Mouse (Mus musculus): ENCODE measurements around the gene Sp140. TPM values are rescaled to one million over a fixed set of nuclear protein-coding genes. Genes with fewer than 3 reads are reported as not detected.
"Not testable (repeated sequence)": the region's sequence is repeated elsewhere in the genome, so short reads cannot be mapped to it uniquely, and the experiment has no call there.

Gene Sp140
- 5.9 and 7.1 TPM in 2 replicates for polyA plus RNA-seq (2011; ENCODE audit: insufficient read depth, insufficient read length, low read depth, missing spikeins)

DNA sequence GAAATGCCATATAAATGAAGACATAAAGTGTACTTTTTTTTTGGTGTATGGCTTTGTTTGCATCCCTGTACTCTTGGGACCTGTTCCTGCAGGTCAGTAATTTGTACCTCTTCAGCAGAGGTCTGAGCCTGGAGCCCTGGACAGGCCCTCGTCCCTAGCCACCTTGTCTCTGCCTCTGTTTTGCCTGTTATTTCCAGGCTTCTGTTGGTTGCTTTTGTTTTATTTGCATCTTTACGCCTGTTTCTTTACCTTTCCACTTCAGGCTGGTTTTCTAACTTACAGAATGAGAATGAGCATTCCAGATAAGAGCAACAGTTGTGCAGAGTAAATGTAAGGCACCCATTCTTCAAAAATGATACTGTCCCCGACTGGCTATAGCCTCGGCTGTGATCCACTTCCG lies at the start of gene Sp140:
Gene Sp140 (plus strand): TSS at position 301 of the 400 bp plus-strand sequence.
- not testable (repeated sequence) for H3K27ac ChIP-seq (ENCODE audit: insufficient read depth, low read length); H3K9me3 ChIP-seq (replicated peaks; ENCODE audit: control insufficient read depth, insufficient read depth, low read length, poor library complexity, severe bottlenecking); H3K36me3 ChIP-seq (ENCODE audit: control insufficient read depth, insufficient read depth, low read length, poor library complexity, severe bottlenecking); H3K27me3 ChIP-seq (ENCODE audit: control insufficient read depth, insufficient read depth, low read length, poor library complexity, severe bottlenecking); H3K4me3 ChIP-seq (ENCODE audit: low read depth, low read length); H3K4me1 ChIP-seq (ENCODE audit: control insufficient read depth, insufficient read depth, low read length); H3K9ac ChIP-seq (ENCODE audit: low read depth, poor library complexity, severe bottlenecking)

DNA sequence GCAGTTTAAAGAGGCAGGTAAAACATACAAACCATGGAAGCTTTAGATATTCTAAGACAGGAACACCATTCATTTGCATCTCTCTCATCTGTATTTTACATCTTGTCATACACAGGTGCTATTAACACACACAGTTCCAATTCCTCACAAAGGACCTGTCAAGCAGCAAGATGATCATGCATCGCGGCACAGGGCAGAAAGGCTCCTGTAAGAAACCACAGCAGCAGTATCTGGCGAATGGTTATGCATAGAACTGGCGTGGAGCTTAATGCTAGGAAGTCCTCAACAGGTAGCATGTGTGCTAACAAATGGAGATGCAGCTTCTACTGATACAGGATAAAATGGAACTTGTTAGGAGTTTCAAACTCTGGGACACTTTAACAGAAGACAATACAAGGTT lies 44.9 kb upstream of the Sp140 start:
- H3K9me3 ChIP-seq (replicated peaks; ENCODE audit: control insufficient read depth, insufficient read depth, low read length, poor library complexity, severe bottlenecking); H3K9ac ChIP-seq (ENCODE audit: low read depth, poor library complexity, severe bottlenecking); H3K4me1 ChIP-seq (ENCODE audit: control insufficient read depth, insufficient read depth, low read length); H3K27ac ChIP-seq (ENCODE audit: insufficient read depth, low read length); H3K36me3 ChIP-seq (ENCODE audit: control insufficient read depth, insufficient read depth, low read length, poor library complexity, severe bottlenecking); H3K4me3 ChIP-seq (ENCODE audit: low read depth, low read length); H3K27me3 ChIP-seq (ENCODE audit: control insufficient read depth, insufficient read depth, low read length, poor library complexity, severe bottlenecking): not testable (repeated sequence)

DNA sequence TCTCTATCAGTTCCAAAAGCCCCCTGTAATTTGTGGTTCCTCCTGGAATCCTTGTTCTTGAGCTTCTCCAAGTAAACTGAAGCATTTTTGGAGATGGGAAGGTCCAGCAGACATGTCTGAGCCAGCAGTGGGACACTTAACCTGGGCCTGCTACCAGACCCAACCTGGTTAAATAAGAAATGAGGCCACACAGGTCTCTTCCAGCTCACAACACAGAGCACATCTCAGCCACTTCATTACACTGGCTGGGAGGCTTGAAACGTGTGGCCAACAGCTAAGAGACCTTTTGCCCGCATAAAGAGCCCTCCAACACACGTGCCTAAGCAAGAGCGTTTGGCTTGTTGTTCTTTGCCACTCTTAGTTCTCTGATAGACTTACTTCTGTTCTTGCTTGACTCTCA lies 26.6 kb upstream of the Sp140 start:
- not testable (repeated sequence) for H3K4me3 ChIP-seq (ENCODE audit: low read depth, low read length); H3K36me3 ChIP-seq (ENCODE audit: control insufficient read depth, insufficient read depth, low read length, poor library complexity, severe bottlenecking); H3K27me3 ChIP-seq (ENCODE audit: control insufficient read depth, insufficient read depth, low read length, poor library complexity, severe bottlenecking); H3K27ac ChIP-seq (ENCODE audit: insufficient read depth, low read length); H3K9ac ChIP-seq (ENCODE audit: low read depth, poor library complexity, severe bottlenecking); H3K4me1 ChIP-seq (ENCODE audit: control insufficient read depth, insufficient read depth, low read length); H3K9me3 ChIP-seq (replicated peaks; ENCODE audit: control insufficient read depth, insufficient read depth, low read length, poor library complexity, severe bottlenecking)

DNA sequence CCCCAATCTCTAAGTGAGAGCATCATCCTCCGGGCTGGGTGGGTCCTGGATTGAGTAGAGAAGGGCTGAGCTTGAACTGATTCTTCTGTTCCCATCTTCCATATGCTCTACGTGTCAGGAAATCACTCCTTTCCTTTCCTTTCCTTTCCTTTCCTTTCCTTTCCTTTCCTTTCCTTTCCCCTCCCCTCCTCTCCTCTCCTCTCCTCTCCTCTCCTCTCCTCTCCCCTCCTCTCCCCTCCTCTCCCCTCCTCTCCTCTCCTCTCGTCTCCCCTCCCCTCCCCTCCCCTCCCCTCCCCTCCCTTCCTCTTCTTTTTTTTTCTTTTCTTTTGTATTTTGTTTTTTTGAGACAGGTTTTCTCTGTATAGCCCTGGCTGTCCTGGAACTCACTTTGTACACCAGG lies 24.8 kb upstream of the Sp140 start, which contains the start of gene G530012D18Rik:
Gene G530012D18Rik (plus strand): TSS at position 301 of the 400 bp plus-strand sequence.
- H3K9ac ChIP-seq (ENCODE audit: low read depth, poor library complexity, severe bottlenecking): not testable (repeated sequence)

DNA sequence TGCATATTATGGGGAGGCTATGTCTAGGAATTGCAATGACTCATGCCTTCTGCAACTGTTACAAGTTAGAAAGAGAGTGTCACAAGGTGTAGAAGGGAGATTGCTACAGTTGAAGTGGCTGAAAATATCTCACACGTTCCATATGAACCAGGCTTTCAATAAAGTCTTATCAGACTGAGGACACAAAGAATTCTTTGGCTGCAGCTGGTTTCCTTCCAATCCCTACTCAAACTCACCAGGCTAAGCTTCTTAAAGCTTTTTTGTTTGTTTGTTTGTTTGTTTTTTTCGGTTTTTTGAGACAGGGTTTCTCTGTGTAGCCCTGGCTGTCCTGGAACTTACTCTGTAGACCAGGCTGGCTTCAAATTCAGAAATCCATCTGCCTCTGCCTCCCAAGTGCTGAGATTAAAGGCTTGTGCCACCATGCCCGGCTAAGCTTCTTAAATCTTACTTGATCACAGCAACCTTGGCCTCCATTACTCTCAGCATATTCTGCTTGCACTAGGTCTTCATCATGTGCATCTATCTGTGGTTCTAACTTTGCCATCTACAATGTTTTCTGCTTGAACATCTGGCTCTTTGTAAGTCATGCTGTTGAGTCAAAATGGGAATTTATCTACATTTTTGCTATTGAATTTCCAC lies 21.7 kb upstream of the Sp140 start:
- not testable (repeated sequence) for H3K27me3 ChIP-seq (ENCODE audit: control insufficient read depth, insufficient read depth, low read length, poor library complexity, severe bottlenecking); H3K4me3 ChIP-seq (ENCODE audit: low read depth, low read length); H3K9me3 ChIP-seq (replicated peaks; ENCODE audit: control insufficient read depth, insufficient read depth, low read length, poor library complexity, severe bottlenecking); H3K9ac ChIP-seq (ENCODE audit: low read depth, poor library complexity, severe bottlenecking); H3K4me1 ChIP-seq (ENCODE audit: control insufficient read depth, insufficient read depth, low read length); H3K27ac ChIP-seq (ENCODE audit: insufficient read depth, low read length); H3K36me3 ChIP-seq (ENCODE audit: control insufficient read depth, insufficient read depth, low read length, poor library complexity, severe bottlenecking)

More for the DNA sequence above, 24.8 kb upstream of the Sp140 start, which contains the start of gene G530012D18Rik:
- H3K4me1 ChIP-seq (ENCODE audit: control insufficient read depth, insufficient read depth, low read length); H3K27me3 ChIP-seq (ENCODE audit: control insufficient read depth, insufficient read depth, low read length, poor library complexity, severe bottlenecking); H3K4me3 ChIP-seq (ENCODE audit: low read depth, low read length); H3K27ac ChIP-seq (ENCODE audit: insufficient read depth, low read length); H3K9me3 ChIP-seq (replicated peaks; ENCODE audit: control insufficient read depth, insufficient read depth, low read length, poor library complexity, severe bottlenecking); H3K36me3 ChIP-seq (ENCODE audit: control insufficient read depth, insufficient read depth, low read length, poor library complexity, severe bottlenecking): not testable (repeated sequence)

DNA sequence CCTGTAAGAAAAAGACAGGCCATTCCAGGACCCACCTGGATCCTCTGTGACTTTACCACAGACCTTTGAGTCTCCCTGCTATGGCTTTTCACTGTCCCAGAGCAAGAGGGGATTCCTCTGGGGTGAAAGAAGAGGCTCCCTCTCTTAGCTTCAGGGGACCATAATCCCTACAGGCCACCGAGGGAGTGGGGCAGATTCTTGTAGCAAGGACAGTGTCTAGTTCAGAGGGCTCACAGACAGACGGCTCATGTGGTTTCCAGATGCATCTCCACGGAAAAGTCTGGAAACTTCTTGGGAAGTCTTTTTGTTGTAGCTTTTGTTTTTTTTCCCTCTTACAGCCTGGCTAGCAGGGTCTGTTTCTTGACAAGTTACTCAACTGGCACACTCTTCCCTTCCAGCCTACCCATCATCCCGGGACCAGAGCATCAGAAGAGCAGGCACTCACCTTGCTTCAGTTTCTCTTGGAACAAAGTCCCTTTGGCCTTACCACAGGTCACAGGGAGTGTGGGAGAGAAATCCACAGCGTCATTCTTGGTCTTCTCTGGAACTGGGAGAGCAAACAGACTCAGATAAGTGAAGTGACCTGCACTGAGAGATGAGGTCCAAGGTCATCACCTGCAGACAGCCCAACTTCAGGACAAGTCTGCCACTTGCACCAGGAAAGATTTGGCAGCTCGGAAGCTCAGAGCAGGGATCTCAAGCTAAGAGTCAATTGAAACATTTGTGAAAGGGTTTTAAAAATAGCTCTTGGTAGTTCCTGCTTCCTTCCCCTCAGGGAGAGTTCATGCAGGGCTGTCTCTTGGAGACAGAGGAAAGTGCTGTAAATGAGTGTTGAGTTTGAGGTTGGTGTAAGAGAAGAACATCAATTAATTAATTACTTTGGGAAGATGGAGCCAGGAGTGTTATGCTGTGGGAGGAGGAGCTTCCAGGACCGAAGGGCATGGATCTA lies 20.7 kb upstream of the Sp140 start:
- not testable (repeated sequence) for H3K4me3 ChIP-seq (ENCODE audit: low read depth, low read length); H3K27me3 ChIP-seq (ENCODE audit: control insufficient read depth, insufficient read depth, low read length, poor library complexity, severe bottlenecking); H3K9me3 ChIP-seq (replicated peaks; ENCODE audit: control insufficient read depth, insufficient read depth, low read length, poor library complexity, severe bottlenecking); H3K27ac ChIP-seq (ENCODE audit: insufficient read depth, low read length); H3K9ac ChIP-seq (ENCODE audit: low read depth, poor library complexity, severe bottlenecking); H3K36me3 ChIP-seq (ENCODE audit: control insufficient read depth, insufficient read depth, low read length, poor library complexity, severe bottlenecking); H3K4me1 ChIP-seq (ENCODE audit: control insufficient read depth, insufficient read depth, low read length)

DNA sequence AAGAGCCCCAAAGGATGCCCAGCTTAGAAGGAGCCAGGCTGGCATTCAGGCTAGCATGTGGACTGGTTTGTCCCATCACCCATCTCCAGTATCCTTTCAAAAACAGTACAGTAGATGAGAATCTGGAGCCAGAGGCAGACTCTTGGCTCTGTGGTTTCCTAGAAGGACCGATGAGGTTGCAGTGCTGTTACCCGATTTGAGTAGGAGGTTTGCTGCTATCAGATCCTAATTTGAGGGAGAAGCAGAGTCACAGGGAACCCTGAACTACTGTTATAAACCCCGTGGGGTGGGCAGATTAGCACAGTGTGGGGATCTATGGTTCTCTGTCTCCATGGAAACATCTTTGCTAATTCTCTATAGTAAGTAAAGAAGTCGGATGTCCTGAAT lies 20.0 kb upstream of the Sp140 start:
- H3K4me1 ChIP-seq (ENCODE audit: control insufficient read depth, insufficient read depth, low read length); H3K9me3 ChIP-seq (replicated peaks; ENCODE audit: control insufficient read depth, insufficient read depth, low read length, poor library complexity, severe bottlenecking); H3K4me3 ChIP-seq (ENCODE audit: low read depth, low read length); H3K27me3 ChIP-seq (ENCODE audit: control insufficient read depth, insufficient read depth, low read length, poor library complexity, severe bottlenecking); H3K27ac ChIP-seq (ENCODE audit: insufficient read depth, low read length); H3K36me3 ChIP-seq (ENCODE audit: control insufficient read depth, insufficient read depth, low read length, poor library complexity, severe bottlenecking); H3K9ac ChIP-seq (ENCODE audit: low read depth, poor library complexity, severe bottlenecking): not testable (repeated sequence)

DNA sequence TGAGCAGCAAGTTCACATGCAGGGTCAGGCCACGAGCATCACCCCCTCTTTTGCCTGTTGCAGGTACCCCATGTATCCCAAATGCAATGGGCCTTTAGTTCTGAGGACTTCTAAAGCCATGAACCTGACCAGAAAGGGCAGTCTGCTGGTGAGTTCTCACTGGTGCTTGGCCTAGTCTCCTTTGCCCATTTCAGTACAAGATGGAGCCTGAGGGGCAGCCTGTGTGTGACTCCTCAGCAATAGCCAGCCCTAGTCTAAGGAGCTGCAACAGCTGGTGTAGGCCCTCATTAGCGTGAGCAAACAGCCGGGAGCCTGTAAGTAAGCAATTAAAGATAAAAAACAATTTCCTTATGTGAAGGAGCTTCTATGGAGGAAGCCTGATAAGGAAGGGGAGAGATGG lies 19.6 kb upstream of the Sp140 start:
- not testable (repeated sequence) for H3K27me3 ChIP-seq (ENCODE audit: control insufficient read depth, insufficient read depth, low read length, poor library complexity, severe bottlenecking); H3K4me3 ChIP-seq (ENCODE audit: low read depth, low read length); H3K9ac ChIP-seq (ENCODE audit: low read depth, poor library complexity, severe bottlenecking); H3K4me1 ChIP-seq (ENCODE audit: control insufficient read depth, insufficient read depth, low read length); H3K36me3 ChIP-seq (ENCODE audit: control insufficient read depth, insufficient read depth, low read length, poor library complexity, severe bottlenecking); H3K9me3 ChIP-seq (replicated peaks; ENCODE audit: control insufficient read depth, insufficient read depth, low read length, poor library complexity, severe bottlenecking); H3K27ac ChIP-seq (ENCODE audit: insufficient read depth, low read length)

DNA sequence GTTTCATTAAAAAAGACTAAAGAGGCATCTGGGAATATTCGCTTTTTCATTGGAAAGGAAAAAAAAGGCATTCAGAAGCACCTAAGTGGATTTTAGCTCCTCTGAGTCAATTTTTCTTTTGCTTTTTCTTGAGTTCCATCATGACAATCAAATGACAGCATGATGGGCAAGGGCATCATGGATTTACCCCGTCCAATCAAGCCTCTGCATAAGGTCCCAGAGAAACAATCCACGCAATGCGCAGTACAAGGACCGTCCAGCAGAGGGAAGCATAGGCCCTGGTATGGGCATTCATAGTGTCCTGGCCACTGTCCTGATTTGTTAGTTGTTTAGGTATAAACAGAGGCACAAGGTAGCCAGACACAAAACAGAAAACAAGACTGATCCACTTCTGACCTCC lies 18.7 kb upstream of the Sp140 start:
- not testable (repeated sequence) for H3K9ac ChIP-seq (ENCODE audit: low read depth, poor library complexity, severe bottlenecking); H3K9me3 ChIP-seq (replicated peaks; ENCODE audit: control insufficient read depth, insufficient read depth, low read length, poor library complexity, severe bottlenecking); H3K27ac ChIP-seq (ENCODE audit: insufficient read depth, low read length); H3K27me3 ChIP-seq (ENCODE audit: control insufficient read depth, insufficient read depth, low read length, poor library complexity, severe bottlenecking); H3K4me1 ChIP-seq (ENCODE audit: control insufficient read depth, insufficient read depth, low read length); H3K4me3 ChIP-seq (ENCODE audit: low read depth, low read length); H3K36me3 ChIP-seq (ENCODE audit: control insufficient read depth, insufficient read depth, low read length, poor library complexity, severe bottlenecking)
